Mouse (Mus musculus) neural tube, embryonic 15.5 days (tissue): ENCODE measurements at regions not wholly inside any gene's neighbourhood (a gene's known extent, or its start where the extent isn't known, plus 50 kb on each side); places are given as distances from the start of the nearest gene placed in this dataset.

Experiments
- ATAC-seq: fragments of 200-750 bp; cut with Nextera tagmentation; 2 replicates; pipeline ENCODE4 v1.8.0; 2017; ENCODE audit warnings: mild to moderate bottlenecking, moderate TSS enrichment, moderate library complexity; ENCODE audit not compliant: low FRiP score
- H3K27ac ChIP-seq: fragments of 300-500 bp; sonication (generic); replicated peaks from 2 replicates; pipeline ENCODE4 v1.5.1; 2015; ENCODE audit warnings: mild to moderate bottlenecking, inconsistent platforms
- H3K27me3 ChIP-seq: fragments of 300-500 bp; sonication (generic); replicated peaks from 2 replicates; pipeline ENCODE4 v1.6.1; 2015; ENCODE audit warnings: inconsistent platforms
- H3K36me3 ChIP-seq: fragments of 300-500 bp; sonication (generic); 2 replicates; pipeline ENCODE4 v1.6.1; 2015; ENCODE audit warnings: inconsistent platforms
- H3K4me1 ChIP-seq: fragments of 300-500 bp; sonication (generic); 2 replicates; pipeline ENCODE4 v1.6.1; 2015; ENCODE audit warnings: inconsistent platforms
- H3K4me2 ChIP-seq: fragments of 300-500 bp; sonication (generic); 2 replicates; pipeline ENCODE4 v1.6.1; 2015; ENCODE audit warnings: inconsistent platforms, mild to moderate bottlenecking, moderate library complexity
- H3K4me3 ChIP-seq: fragments of 300-500 bp; sonication (generic); replicated peaks from 2 replicates; pipeline ENCODE4 v1.5.1; 2015; ENCODE audit warnings: mild to moderate bottlenecking, inconsistent platforms
- H3K9ac ChIP-seq: fragments of 300-500 bp; sonication (generic); replicated peaks from 2 replicates; pipeline ENCODE4 v1.6.1; 2015; ENCODE audit warnings: mild to moderate bottlenecking, inconsistent platforms
- H3K9me3 ChIP-seq: fragments of 300-500 bp; sonication (generic); replicated peaks from 2 replicates; pipeline ENCODE4 v1.6.1; 2016; ENCODE audit warnings: inconsistent platforms
- WGBS: fragments of 180-500 bp; shearing (Covaris S2); methylation state at CpG from one replicate; pipeline ENCODE4 v1.1.7; 2015; ENCODE audit warnings: mixed read lengths; 5-methylcytosine and 5-hydroxymethylcytosine counted together

- Histone ChIP-seq H3K27ac (no peak overlapping the region), H3K4me1 (no peaks in the 10 kb centered on the region), H3K9me3 (no peaks in the 10 kb centered on the region), H3K4me2 (0 out of 2 replicates have a peak overlapping the region, but pooled peaks have one; percentile 5), H3K4me3 (no peak overlapping the region), H3K36me3 (no peaks in the 10 kb centered on the region), H3K27me3 (no peaks in the 10 kb centered on the region), H3K9ac (no peak overlapping the region)
- WGBS, result 73% methylated on average over 17 of the region's 17 CpGs
- no peak for ATAC-seq
Measured at GRCm38 (mm10) chr5:119167718-119168117, 502.8 kb upstream of the Tbx3 start.

- no peaks in the 10 kb centered on the region for H3K36me3 ChIP-seq
- no peaks in the 10 kb centered on the region for H3K27me3 ChIP-seq
- no peak overlapping the region for H3K9ac ChIP-seq
- no peak overlapping the region for H3K4me3 ChIP-seq
- 90% methylated on average over 7 of the region's 7 CpGs for WGBS
- H3K4me2 ChIP-seq, result no peak overlapping the region
- H3K9me3 ChIP-seq, result no peaks in the 10 kb centered on the region
- H3K4me1 ChIP-seq, result no peaks in the 10 kb centered on the region
- ATAC-seq, result no peak
- no peak overlapping the region for H3K27ac ChIP-seq
Measured at GRCm38 (mm10) chr5:119169274-119169673, 501.2 kb upstream of the Tbx3 start.

GRCm38 (mm10) chr5:119171626-119172025, 498.8 kb upstream of the Tbx3 start:
- no peak overlapping the region for H3K4me3 ChIP-seq
- ATAC-seq, result no peak
- H3K27ac ChIP-seq, result no peak overlapping the region
- WGBS, result 80% methylated on average over 1 of the region's 1 CpGs
- H3K9ac ChIP-seq, result no peak overlapping the region
- no peaks in the 10 kb centered on the region for H3K9me3 ChIP-seq
- no peak overlapping the region for H3K4me2 ChIP-seq
- no peaks in the 10 kb centered on the region for H3K4me1 ChIP-seq
- no peaks in the 10 kb centered on the region for H3K27me3 ChIP-seq
- no peaks in the 10 kb centered on the region for H3K36me3 ChIP-seq

GRCm38 (mm10) chr5:119178805-119179204, 491.7 kb upstream of the Tbx3 start:
- Histone ChIP-seq H3K9ac (no peak overlapping the region), H3K4me3 (no peak overlapping the region), H3K4me1 (peaks cover 6% of the 10 kb centered on the region), H3K27me3 (no peaks in the 10 kb centered on the region), H3K27ac (no peak overlapping the region), H3K36me3 (no peaks in the 10 kb centered on the region), H3K4me2 (peak overlapping the region; percentile 17; the same call in 1 of the 2 replicates), H3K9me3 (no peaks in the 10 kb centered on the region)
- 11% methylated on average over 9 of the region's 9 CpGs for WGBS
- ATAC-seq, result no peak

- Histone ChIP-seq H3K27me3 (no peaks in the 10 kb centered on the region), H3K9me3 (no peaks in the 10 kb centered on the region), H3K4me1 (peaks cover 8% of the 10 kb centered on the region), H3K9ac (no peak overlapping the region), H3K4me2 (no peak overlapping the region), H3K4me3 (no peak overlapping the region), H3K27ac (no peak overlapping the region), H3K36me3 (no peaks in the 10 kb centered on the region)
- no peak for ATAC-seq
- 63% methylated on average over 5 of the region's 5 CpGs for WGBS
Measured at GRCm38 (mm10) chr5:119183545-119184047, 486.9 kb upstream of the Tbx3 start.

- WGBS, result 67% methylated on average over 3 of the region's 3 CpGs
- Histone ChIP-seq H3K36me3 (no peaks in the 10 kb centered on the region), H3K27me3 (no peaks in the 10 kb centered on the region), H3K27ac (no peak overlapping the region), H3K4me2 (no peak overlapping the region), H3K9ac (no peak overlapping the region), H3K4me3 (no peak overlapping the region), H3K4me1 (0 out of 2 replicates have a peak, but pooled peaks cover 4% of the 10 kb centered on the region), H3K9me3 (no peaks in the 10 kb centered on the region)
- ATAC-seq, result no peak
Measured at GRCm38 (mm10) chr5:119186611-119187010, 483.9 kb upstream of the Tbx3 start.

GRCm38 (mm10) chr5:119188476-119188875, 482.0 kb upstream of the Tbx3 start:
- ATAC-seq, result no peak
- 0 out of 2 replicates have a peak, but pooled peaks cover 4% of the 10 kb centered on the region for H3K4me1 ChIP-seq
- H3K4me2 ChIP-seq, result no peak overlapping the region
- no peaks in the 10 kb centered on the region for H3K36me3 ChIP-seq
- 32% methylated on average over 6 of the region's 6 CpGs for WGBS
- H3K9me3 ChIP-seq, result no peaks in the 10 kb centered on the region
- no peak overlapping the region for H3K4me3 ChIP-seq
- no peak overlapping the region for H3K9ac ChIP-seq
- H3K27me3 ChIP-seq, result no peaks in the 10 kb centered on the region
- H3K27ac ChIP-seq, result no peak overlapping the region

- no peak overlapping the region for H3K4me3 ChIP-seq
- no peaks in the 10 kb centered on the region for H3K4me1 ChIP-seq
- H3K27ac ChIP-seq, result no peak overlapping the region
- H3K9ac ChIP-seq, result no peak overlapping the region
- H3K27me3 ChIP-seq, result no peaks in the 10 kb centered on the region
- H3K4me2 ChIP-seq, result no peak overlapping the region
- H3K36me3 ChIP-seq, result no peaks in the 10 kb centered on the region
- 60% methylated on average over 21 of the region's 21 CpGs for WGBS
- no peaks in the 10 kb centered on the region for H3K9me3 ChIP-seq
- no peak for ATAC-seq
Measured at GRCm38 (mm10) chr5:119193699-119194681, 476.5 kb upstream of the Tbx3 start.

- H3K36me3 ChIP-seq, result no peaks in the 10 kb centered on the region
- peaks cover 9% of the 10 kb centered on the region; the same call in 1 of the 2 replicates for H3K4me1 ChIP-seq
- no peak overlapping the region for H3K4me2 ChIP-seq
- no peak overlapping the region for H3K27ac ChIP-seq
- H3K9me3 ChIP-seq, result no peaks in the 10 kb centered on the region
- H3K4me3 ChIP-seq, result no peak overlapping the region
- WGBS, result 63% methylated on average over 9 of the region's 9 CpGs
- ATAC-seq, result no peak
- H3K27me3 ChIP-seq, result no peaks in the 10 kb centered on the region
- H3K9ac ChIP-seq, result no peak overlapping the region
Measured at GRCm38 (mm10) chr5:119199906-119200305, 470.6 kb upstream of the Tbx3 start.

- WGBS, result 36% methylated on average over 8 of the region's 8 CpGs
- no peak overlapping the region for H3K4me2 ChIP-seq
- peak; percentile 17; the same call in 1 of the 2 replicates for ATAC-seq
Measured at GRCm38 (mm10) chr5:119201251-119201650, 469.2 kb upstream of the Tbx3 start.

GRCm38 (mm10) chr5:119204736-119205135, 465.7 kb upstream of the Tbx3 start:
- Histone ChIP-seq H3K4me2 (no peak overlapping the region), H3K36me3 (no peaks in the 10 kb centered on the region), H3K4me1 (peaks cover 10% of the 10 kb centered on the region; the same call in 1 of the 2 replicates), H3K27ac (no peak overlapping the region), H3K27me3 (no peaks in the 10 kb centered on the region), H3K4me3 (no peak overlapping the region), H3K9me3 (no peaks in the 10 kb centered on the region; the same call in 1 of the 2 replicates), H3K9ac (no peak overlapping the region)
- ATAC-seq, result no peak
- 71% methylated on average over 2 of the region's 2 CpGs for WGBS

More at GRCm38 (mm10) chr5:119201251-119201650, 469.2 kb upstream of the Tbx3 start:
- no peaks in the 10 kb centered on the region for H3K36me3 ChIP-seq
- H3K9ac ChIP-seq, result no peak overlapping the region
- H3K9me3 ChIP-seq, result no peaks in the 10 kb centered on the region
- peak overlapping the region; percentile 23; the same call in 1 of the 2 replicates for H3K27ac ChIP-seq
- H3K27me3 ChIP-seq, result no peaks in the 10 kb centered on the region
- no peak overlapping the region for H3K4me3 ChIP-seq
- H3K4me1 ChIP-seq, result peaks cover 10% of the 10 kb centered on the region; the same call in 1 of the 2 replicates

- H3K4me3 ChIP-seq, result no peak overlapping the region
- no peaks in the 10 kb centered on the region for H3K36me3 ChIP-seq
- no peak overlapping the region for H3K4me2 ChIP-seq
- H3K27ac ChIP-seq, result no peak overlapping the region
- ATAC-seq, result no peak
- H3K27me3 ChIP-seq, result no peaks in the 10 kb centered on the region
- H3K9ac ChIP-seq, result no peak overlapping the region
- H3K9me3 ChIP-seq, result no peaks in the 10 kb centered on the region; the same call in 1 of the 2 replicates
- 80% methylated on average over 13 of the region's 13 CpGs for WGBS
- H3K4me1 ChIP-seq, result 0 out of 2 replicates have a peak, but pooled peaks cover 4% of the 10 kb centered on the region
Measured at GRCm38 (mm10) chr5:119208077-119208476, 462.4 kb upstream of the Tbx3 start.
